Mouse (Mus musculus) neural tube, embryonic 12.5 days (tissue): ENCODE results near the gene Scn5a. TPM values are rescaled to one million over a fixed set of nuclear protein-coding genes. Genes with fewer than 3 reads are reported as not detected.
A peak's percentile ranks its signal among the peaks of the same experiment; 100 is the strongest.

Experiments
- ATAC-seq: fragments of 200-750 bp; cut with Nextera tagmentation; 2 replicates; pipeline ENCODE4 v1.8.0; 2017; ENCODE audit warnings: low read depth, mild to moderate bottlenecking, moderate TSS enrichment, moderate library complexity; ENCODE audit not compliant: low FRiP score
- H3K27ac ChIP-seq: fragments of 300-500 bp; sonication (generic); 2 replicates; pipeline ENCODE4 v1.5.1; 2016
- H3K27me3 ChIP-seq: fragments of 300-500 bp; sonication (generic); replicated peaks from 2 replicates; pipeline ENCODE4 v1.6.1; 2016; ENCODE audit warnings: mild to moderate bottlenecking
- H3K36me3 ChIP-seq: fragments of 300-500 bp; sonication (generic); 2 replicates; pipeline ENCODE4 v1.6.1; 2016; ENCODE audit warnings: mild to moderate bottlenecking
- H3K4me1 ChIP-seq: fragments of 300-500 bp; sonication (generic); 2 replicates; pipeline ENCODE4 v1.6.1; 2016
- H3K4me2 ChIP-seq: fragments of 300-500 bp; sonication (generic); replicated peaks from 2 replicates; pipeline ENCODE4 v1.6.1; 2016; ENCODE audit warnings: mild to moderate bottlenecking
- H3K4me3 ChIP-seq: fragments of 300-500 bp; sonication (generic); 2 replicates; pipeline ENCODE4 v1.5.1; 2016
- H3K9ac ChIP-seq: fragments of 300-500 bp; sonication (generic); 2 replicates; pipeline ENCODE4 v1.6.1; 2016; ENCODE audit warnings: mild to moderate bottlenecking
- H3K9me3 ChIP-seq: fragments of 300-500 bp; sonication (generic); 2 replicates; pipeline ENCODE4 v1.6.1; 2016; ENCODE audit warnings: mild to moderate bottlenecking
- WGBS: fragments of 180-500 bp; shearing (Covaris S2); methylation state at CpG from one replicate; pipeline ENCODE4 v1.1.7; 2016; 5-methylcytosine and 5-hydroxymethylcytosine counted together
- polyA plus RNA-seq: library from polyadenylated mRNA; unstranded; fragments of >200 nt; fragmentation: Nextera tagmentation; extraction: Ambion mirVana; gene quantifications from 2 replicates; pipeline ENCODE4 v1.2.1, GENCODE M21; 2016

Gene Scn5a
- polyA plus RNA-seq, 1 experiment from 2014 or later = 2.1 TPM

DNA sequence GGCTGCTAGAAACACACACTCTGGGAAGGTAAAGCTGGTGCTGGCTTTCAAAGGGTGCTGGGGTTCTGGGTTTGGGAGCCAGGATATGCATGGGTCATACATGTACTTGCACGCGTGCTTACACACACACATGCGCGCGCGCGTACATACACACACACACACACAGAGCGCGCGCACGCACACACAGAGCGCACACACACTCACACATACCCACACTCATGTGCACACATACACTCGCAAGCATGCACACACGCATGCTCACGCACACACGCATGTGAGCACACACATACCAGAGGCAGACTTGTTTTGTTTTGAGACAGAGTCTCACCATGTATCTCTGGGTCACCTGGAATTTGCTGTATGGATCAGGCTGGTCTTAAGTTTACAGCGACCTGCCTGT is 1.4 kb upstream of the Scn5a start:
- no peaks in the 10 kb centered on the region for H3K36me3 ChIP-seq
- no peak overlapping the region for H3K4me2 ChIP-seq
- no peak overlapping the region for H3K27ac ChIP-seq
- H3K9ac ChIP-seq = no peak overlapping the region
- H3K27me3 ChIP-seq = peaks cover 72% of the 10 kb centered on the region
- no peaks in the 10 kb centered on the region for H3K9me3 ChIP-seq
- 87% methylated on average over 17 of the region's 17 CpGs for WGBS
- H3K4me3 ChIP-seq = no peak overlapping the region
- peaks cover 14% of the 10 kb centered on the region for H3K4me1 ChIP-seq
- no peak for ATAC-seq

DNA sequence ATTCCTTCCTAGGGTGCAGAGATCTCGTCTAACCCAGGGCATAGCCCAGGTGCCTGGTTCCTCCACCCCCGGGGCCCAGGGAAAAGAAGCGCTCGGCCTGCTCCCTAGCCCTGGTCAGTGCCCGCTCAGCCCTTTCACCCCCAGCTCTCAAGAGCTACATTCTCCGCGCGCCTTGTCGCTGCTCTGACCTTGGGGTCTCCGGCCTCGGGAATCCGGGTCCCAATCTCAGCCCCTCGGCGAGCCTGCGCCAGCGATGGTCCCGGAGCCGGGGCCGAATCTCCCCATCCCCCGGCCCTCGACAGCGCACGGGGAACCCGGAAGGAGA is 543 bp downstream of the Scn5a start:
- peak overlapping the region; percentile 47 for H3K4me3 ChIP-seq
- H3K27me3 ChIP-seq = peaks cover 91% of the 10 kb centered on the region
- ATAC-seq = no peak
- H3K4me2 ChIP-seq = peak overlapping the region; percentile 89
- H3K9ac ChIP-seq = peak overlapping the region; percentile 53
- no peaks in the 10 kb centered on the region for H3K36me3 ChIP-seq
- H3K9me3 ChIP-seq = no peaks in the 10 kb centered on the region
- H3K27ac ChIP-seq = no peak overlapping the region
- WGBS = under 1% methylated on average over 21 of the region's 24 CpGs
- peaks cover 14% of the 10 kb centered on the region for H3K4me1 ChIP-seq

DNA sequence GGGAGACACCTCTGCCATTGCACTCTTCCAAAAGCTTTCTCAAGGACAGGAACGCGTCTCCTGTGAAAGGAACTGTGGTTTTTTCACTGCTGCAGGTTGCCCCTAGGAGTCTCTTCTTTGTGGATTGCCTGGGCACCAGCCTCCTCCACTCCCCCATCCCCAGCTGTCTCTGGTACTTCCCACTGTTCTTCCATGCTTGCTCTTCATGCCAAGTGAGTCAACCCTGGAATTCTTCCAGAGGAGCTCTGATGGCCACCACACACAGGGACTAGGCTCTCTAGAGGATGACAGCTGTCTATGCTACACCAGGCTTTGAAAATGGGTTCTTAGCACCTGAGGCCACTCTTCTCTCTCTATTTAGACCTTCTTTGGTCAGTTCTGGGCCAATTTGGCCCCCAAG is 1.8 kb downstream of the Scn5a start:
- Histone ChIP-seq H3K4me2 (no peak overlapping the region), H3K27ac (no peak overlapping the region), H3K36me3 (no peaks in the 10 kb centered on the region), H3K9ac (no peak overlapping the region), H3K9me3 (no peaks in the 10 kb centered on the region), H3K4me1 (peaks cover 14% of the 10 kb centered on the region), H3K27me3 (peaks cover 99% of the 10 kb centered on the region), H3K4me3 (no peak overlapping the region)
- ATAC-seq = no peak
- 67% methylated on average over 2 of the region's 2 CpGs for WGBS

DNA sequence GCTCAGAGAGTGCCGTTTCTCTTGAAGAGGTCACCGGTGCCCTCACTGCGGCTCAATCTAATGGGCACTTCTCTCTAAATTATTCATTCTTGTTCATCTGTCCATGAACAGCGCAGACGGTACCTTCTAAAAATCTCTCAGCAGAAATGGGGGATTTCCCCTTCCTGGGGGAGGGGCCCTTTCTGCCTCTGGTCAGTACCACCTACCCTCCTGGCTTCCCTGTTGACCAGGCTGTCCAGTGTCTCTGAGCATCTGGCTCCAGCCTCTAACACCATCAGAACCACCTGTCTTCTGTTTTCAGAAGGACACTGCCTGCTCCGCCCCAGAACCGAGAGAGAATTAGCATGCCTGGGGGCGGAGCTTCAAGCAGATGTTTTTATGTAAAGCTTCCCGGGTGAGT is 3.1 kb downstream of the Scn5a start:
- 49% methylated on average over 9 of the region's 9 CpGs for WGBS

DNA sequence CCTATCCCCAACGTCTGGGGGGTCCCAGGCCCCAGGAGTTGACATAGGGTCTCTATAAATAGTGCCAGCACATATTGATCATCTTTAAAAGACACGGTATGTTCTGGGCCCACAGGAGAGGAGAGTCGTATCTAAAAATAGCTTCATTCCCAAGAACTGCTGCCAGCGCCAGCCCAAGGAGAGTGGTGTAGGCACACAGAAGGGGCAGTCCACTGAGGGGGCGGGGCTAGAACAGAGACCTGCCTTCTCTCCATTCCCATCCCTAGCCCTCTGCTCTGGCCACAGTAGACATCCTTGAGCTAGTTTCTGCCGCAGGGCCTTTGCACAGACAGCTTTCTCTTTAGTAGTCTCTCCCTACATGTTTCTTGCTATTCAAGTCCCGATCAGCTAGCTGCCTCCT is 4.5 kb downstream of the Scn5a start:
- no peak overlapping the region for H3K4me2 ChIP-seq
- no peaks in the 10 kb centered on the region for H3K36me3 ChIP-seq
- peaks cover 21% of the 10 kb centered on the region for H3K4me1 ChIP-seq
- no peak overlapping the region for H3K4me3 ChIP-seq
- H3K27ac ChIP-seq = no peak overlapping the region
- 84% methylated on average over 7 of the region's 7 CpGs for WGBS
- peaks cover 100% of the 10 kb centered on the region for H3K27me3 ChIP-seq
- H3K9me3 ChIP-seq = no peaks in the 10 kb centered on the region
- no peak overlapping the region for H3K9ac ChIP-seq
- no peak for ATAC-seq

More for the DNA sequence above, 3.1 kb downstream of the Scn5a start:
- ATAC-seq = no peak
- Histone ChIP-seq H3K27ac (no peak overlapping the region), H3K36me3 (no peaks in the 10 kb centered on the region), H3K27me3 (peaks cover 99% of the 10 kb centered on the region), H3K9ac (no peak overlapping the region), H3K9me3 (no peaks in the 10 kb centered on the region), H3K4me2 (no peak overlapping the region), H3K4me1 (peaks cover 21% of the 10 kb centered on the region), H3K4me3 (no peak overlapping the region)

DNA sequence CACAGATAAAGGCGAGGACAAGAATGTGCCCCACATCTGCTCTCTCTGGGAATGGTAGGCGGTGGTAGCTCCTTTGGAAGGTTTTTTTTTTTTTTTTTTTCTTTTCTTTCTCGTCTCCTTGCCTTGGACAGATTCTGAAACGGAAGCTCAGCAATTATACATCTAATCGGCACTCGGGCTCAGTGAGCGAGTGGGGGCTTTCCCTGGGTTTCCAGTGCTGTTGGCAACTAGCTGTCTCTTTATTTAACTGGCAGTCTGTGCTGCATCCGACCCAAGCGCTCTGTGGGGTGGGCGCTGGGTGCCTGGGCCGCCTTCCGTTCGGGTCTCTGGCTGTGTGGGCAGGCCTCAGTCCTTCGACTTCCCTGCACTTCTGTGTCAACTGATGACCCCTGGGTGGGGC is 5.8 kb downstream of the Scn5a start:
- Histone ChIP-seq H3K27ac (no peak overlapping the region), H3K9ac (peak overlapping the region; percentile 9; the same call in 1 of the 2 replicates), H3K4me1 (peaks cover 8% of the 10 kb centered on the region; the same call in 1 of the 2 replicates), H3K27me3 (peaks cover 100% of the 10 kb centered on the region), H3K9me3 (no peaks in the 10 kb centered on the region), H3K36me3 (no peaks in the 10 kb centered on the region), H3K4me3 (no peak overlapping the region), H3K4me2 (no peak overlapping the region)
- 35% methylated on average over 14 of the region's 14 CpGs for WGBS
- no peak for ATAC-seq

GRCm38 (mm10) chr9:119571411-119571888 is 7.4 kb downstream of the Scn5a start:
- H3K36me3 ChIP-seq = no peaks in the 10 kb centered on the region
- no peaks in the 10 kb centered on the region for H3K9me3 ChIP-seq
- H3K4me1 ChIP-seq = peaks cover 7% of the 10 kb centered on the region; the same call in 1 of the 2 replicates
- no peak overlapping the region for H3K9ac ChIP-seq
- H3K4me3 ChIP-seq = no peak overlapping the region; the same call in 1 of the 2 replicates
- H3K27me3 ChIP-seq = peaks cover 100% of the 10 kb centered on the region
- H3K27ac ChIP-seq = no peak overlapping the region
- peak overlapping the region; percentile 50 for H3K4me2 ChIP-seq
- peak; percentile 76 for ATAC-seq
- WGBS = under 1% methylated on average over 15 of the region's 15 CpGs

- 12% methylated on average over 9 of the region's 9 CpGs for WGBS
- Histone ChIP-seq H3K9ac (no peak overlapping the region), H3K9me3 (no peaks in the 10 kb centered on the region), H3K36me3 (no peaks in the 10 kb centered on the region), H3K27ac (no peak overlapping the region), H3K4me2 (no peak overlapping the region), H3K4me3 (no peak overlapping the region), H3K4me1 (peaks cover 7% of the 10 kb centered on the region; the same call in 1 of the 2 replicates), H3K27me3 (peaks cover 100% of the 10 kb centered on the region)
- ATAC-seq = no peak
Measured at GRCm38 (mm10) chr9:119570652-119571051, 8.2 kb downstream of the Scn5a start.

- peaks cover 99% of the 10 kb centered on the region for H3K27me3 ChIP-seq
- no peak overlapping the region for H3K4me2 ChIP-seq
- H3K4me3 ChIP-seq = no peak overlapping the region
- no peak overlapping the region for H3K27ac ChIP-seq
- no peaks in the 10 kb centered on the region for H3K36me3 ChIP-seq
- WGBS = 87% methylated on average over 8 of the region's 8 CpGs
- no peak for ATAC-seq
- no peaks in the 10 kb centered on the region for H3K9me3 ChIP-seq
- no peak overlapping the region for H3K9ac ChIP-seq
- H3K4me1 ChIP-seq = peaks cover 7% of the 10 kb centered on the region; the same call in 1 of the 2 replicates
Measured at GRCm38 (mm10) chr9:119568732-119569131, 10.1 kb downstream of the Scn5a start.

DNA sequence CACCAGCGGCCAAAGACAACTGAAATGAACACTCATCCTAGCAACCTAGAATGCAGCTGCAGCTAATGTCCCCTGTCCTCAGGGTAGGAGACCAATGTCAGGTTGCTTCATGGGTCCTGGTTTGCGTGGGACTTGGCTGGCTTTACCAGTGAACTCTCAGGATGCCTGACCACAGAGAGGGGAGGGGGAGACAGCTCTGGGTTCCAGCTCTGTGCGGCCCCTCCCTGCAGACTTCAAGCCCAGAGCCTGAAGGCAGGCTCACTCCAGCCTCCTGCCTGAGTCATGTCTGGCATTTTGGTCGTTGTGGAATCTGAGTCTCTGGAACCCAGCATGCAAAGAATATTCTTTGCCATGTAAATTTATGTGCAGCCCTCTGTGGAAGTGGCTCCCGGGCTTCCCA is 11.0 kb downstream of the Scn5a start:
- H3K9ac ChIP-seq = no peak overlapping the region
- no peak overlapping the region for H3K4me2 ChIP-seq
- H3K4me3 ChIP-seq = no peak overlapping the region
- WGBS = 75% methylated on average over 5 of the region's 5 CpGs
- ATAC-seq = no peak
- H3K4me1 ChIP-seq = peaks cover 7% of the 10 kb centered on the region; the same call in 1 of the 2 replicates
- H3K9me3 ChIP-seq = no peaks in the 10 kb centered on the region
- peaks cover 99% of the 10 kb centered on the region for H3K27me3 ChIP-seq
- H3K36me3 ChIP-seq = no peaks in the 10 kb centered on the region
- H3K27ac ChIP-seq = no peak overlapping the region

DNA sequence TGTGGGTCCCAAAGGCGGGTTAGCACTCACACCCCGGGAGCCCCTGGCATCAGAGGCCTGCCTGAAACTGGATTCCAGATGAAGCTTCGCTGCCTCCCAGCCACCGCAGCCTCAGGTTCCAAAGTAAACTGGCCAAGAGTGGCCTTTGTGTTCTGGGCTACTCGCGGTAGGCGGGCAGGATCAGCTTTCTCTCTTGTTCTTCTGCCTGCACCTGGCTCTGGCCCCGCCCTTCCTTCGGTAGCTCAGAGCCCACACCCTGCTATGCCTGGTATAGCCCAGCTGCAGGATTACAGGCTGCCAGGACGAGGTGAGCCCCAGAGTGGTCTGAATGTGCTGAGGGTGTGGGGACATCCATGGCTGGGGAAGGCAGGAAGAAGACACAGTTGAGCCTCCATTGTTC is 12.6 kb downstream of the Scn5a start:
- no peaks in the 10 kb centered on the region for H3K9me3 ChIP-seq
- ATAC-seq = no peak
- H3K9ac ChIP-seq = no peak overlapping the region
- peaks cover 98% of the 10 kb centered on the region for H3K27me3 ChIP-seq
- no peak overlapping the region for H3K4me3 ChIP-seq
- H3K36me3 ChIP-seq = no peaks in the 10 kb centered on the region
- WGBS = 4% methylated on average over 10 of the region's 10 CpGs
- H3K4me2 ChIP-seq = no peak overlapping the region
- no peak overlapping the region for H3K27ac ChIP-seq
- H3K4me1 ChIP-seq = peaks cover 12% of the 10 kb centered on the region; the same call in 1 of the 2 replicates

- H3K4me3 ChIP-seq = no peak overlapping the region
- H3K27me3 ChIP-seq = peaks cover 84% of the 10 kb centered on the region
- WGBS = 68% methylated on average over 6 of the region's 6 CpGs
- no peaks in the 10 kb centered on the region for H3K36me3 ChIP-seq
- H3K4me1 ChIP-seq = peaks cover 10% of the 10 kb centered on the region; the same call in 1 of the 2 replicates
- no peak for ATAC-seq
- no peak overlapping the region for H3K4me2 ChIP-seq
- no peak overlapping the region for H3K9ac ChIP-seq
- H3K9me3 ChIP-seq = no peaks in the 10 kb centered on the region
- no peak overlapping the region for H3K27ac ChIP-seq
Measured at GRCm38 (mm10) chr9:119564803-119565202, 14.0 kb downstream of the Scn5a start.

DNA sequence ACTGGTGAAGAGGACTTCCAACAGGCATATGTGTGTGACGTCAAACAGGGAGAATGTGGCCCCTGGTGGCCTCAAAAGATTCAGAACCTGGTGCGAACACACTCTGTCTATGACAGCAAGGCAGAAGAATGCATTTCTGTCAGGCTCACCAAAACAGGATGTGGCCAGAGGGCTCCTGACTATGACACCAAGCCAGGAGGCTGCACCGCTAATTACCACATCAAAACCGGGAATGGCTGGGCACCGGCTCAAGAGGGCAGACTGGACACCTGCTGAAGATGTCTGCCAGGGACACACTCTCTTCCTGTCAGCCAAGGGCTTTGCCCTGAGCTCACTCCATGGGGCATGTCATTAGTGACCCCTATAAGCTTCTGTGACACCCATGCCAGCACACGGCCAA is 15.2 kb downstream of the Scn5a start:
- Histone ChIP-seq H3K9me3 (no peaks in the 10 kb centered on the region), H3K9ac (no peak overlapping the region), H3K4me2 (no peak overlapping the region), H3K4me1 (peaks cover 10% of the 10 kb centered on the region; the same call in 1 of the 2 replicates), H3K36me3 (no peaks in the 10 kb centered on the region), H3K27me3 (peaks cover 77% of the 10 kb centered on the region), H3K27ac (no peak overlapping the region), H3K4me3 (no peak overlapping the region)
- ATAC-seq = no peak
- WGBS = 72% methylated on average over 6 of the region's 6 CpGs
